Mouse (Mus musculus) embryo, embryonic 11.5 days (tissue): Measurements from ENCODE around the gene Schip1.

ENCODE experiments used
- DNase-seq: peaks from one replicate; pipeline ENCODE4 v3.0.0-alpha.2; 2012; ENCODE audit warnings: low read depth, low spot score

Gene Schip1

GRCm38 (mm10) chr3:68385544-68385943, 320.9 kb downstream of the Schip1 start:
- DNase-seq, result no peak

- no peak for DNase-seq
Observed at GRCm38 (mm10) chr3:68388023-68388422, 323.4 kb downstream of the Schip1 start.

GRCm38 (mm10) chr3:68393578-68393977, 329.0 kb downstream of the Schip1 start:
- DNase-seq, result no peak

- no peak for DNase-seq
Observed at GRCm38 (mm10) chr3:68398691-68399090, 334.1 kb downstream of the Schip1 start.

- DNase-seq, result no peak
Observed at GRCm38 (mm10) chr3:68400121-68400520, 335.5 kb downstream of the Schip1 start.

- DNase-seq, result no peak
Observed at GRCm38 (mm10) chr3:68403343-68403742, 338.7 kb downstream of the Schip1 start.

- DNase-seq, result no peak
Observed at GRCm38 (mm10) chr3:68403783-68404217, 339.2 kb downstream of the Schip1 start.

- no peak for DNase-seq
Observed at GRCm38 (mm10) chr3:68405724-68406123, 341.1 kb downstream of the Schip1 start.

- DNase-seq, result no peak
Observed at GRCm38 (mm10) chr3:68412262-68412661, 347.7 kb downstream of the Schip1 start.

GRCm38 (mm10) chr3:68419792-68420191, 355.2 kb downstream of the Schip1 start:
- no peak for DNase-seq

- DNase-seq, result no peak
Observed at GRCm38 (mm10) chr3:68420927-68421326, 356.3 kb downstream of the Schip1 start.

- DNase-seq, result no peak
Observed at GRCm38 (mm10) chr3:68421849-68422248, 357.2 kb downstream of the Schip1 start.

GRCm38 (mm10) chr3:68428081-68428480, 363.5 kb downstream of the Schip1 start:
- DNase-seq, result no peak

- no peak for DNase-seq
Observed at GRCm38 (mm10) chr3:68434435-68434834, 369.8 kb downstream of the Schip1 start.

- no peak for DNase-seq
Observed at GRCm38 (mm10) chr3:68434897-68435296, 370.3 kb downstream of the Schip1 start.

- DNase-seq, result no peak
Observed at GRCm38 (mm10) chr3:68448480-68448879, 383.9 kb downstream of the Schip1 start.

GRCm38 (mm10) chr3:68451634-68452033, 387.0 kb downstream of the Schip1 start:
- no peak for DNase-seq

GRCm38 (mm10) chr3:68453266-68453665, 388.7 kb downstream of the Schip1 start:
- no peak for DNase-seq

- DNase-seq, result no peak
Observed at GRCm38 (mm10) chr3:68453719-68454455, 389.3 kb downstream of the Schip1 start.

- DNase-seq, result no peak
Observed at GRCm38 (mm10) chr3:68466643-68467042, 402.0 kb downstream of the Schip1 start.

GRCm38 (mm10) chr3:68467941-68468687, 403.5 kb downstream of the Schip1 start:
- DNase-seq, result no peak

- DNase-seq, result no peak
Observed at GRCm38 (mm10) chr3:68469643-68470042, 405.0 kb downstream of the Schip1 start.

- no peak for DNase-seq
Observed at GRCm38 (mm10) chr3:68470061-68470460, 405.5 kb downstream of the Schip1 start.
